Mouse (Mus musculus) myocyte (in vitro differentiated cells): Measurements from ENCODE around the gene Slc1a2.

ENCODE experiments used
- CEBPB ChIP-seq: IDR thresholded peaks from 2 replicates; pipeline ENCODE4 v1.6.1; 2011; ENCODE audit warnings: mild to moderate bottlenecking, moderate library complexity; ENCODE audit not compliant: poor library complexity, insufficient read depth, severe bottlenecking
- E2F4 ChIP-seq: IDR thresholded peaks from one replicate; pipeline ENCODE4 v1.6.1; 2011; ENCODE audit warnings: mild to moderate bottlenecking, control low read depth, moderate library complexity; ENCODE audit not compliant: insufficient read depth
- MAX ChIP-seq: IDR thresholded peaks from one replicate; pipeline ENCODE4 v1.6.1; 2011; ENCODE audit warnings: low read depth, mild to moderate bottlenecking, control low read depth
- MYOD1 ChIP-seq, 3 experiments: IDR thresholded peaks; one replicate each; pipeline ENCODE4 v1.6.1; 2011; ENCODE audit warnings: control low read depth in 2 of 3, low read depth in 2 of 3, mild to moderate bottlenecking in 2 of 3, moderate library complexity in 1 of 3; ENCODE audit not compliant: insufficient read length in 2 of 3, control insufficient read depth in 1 of 3
- MYOG ChIP-seq, 3 experiments: IDR thresholded peaks; one replicate each; pipeline ENCODE4 v1.6.1; 2011; ENCODE audit warnings: control low read depth in 2 of 3, low read depth in 2 of 3, mild to moderate bottlenecking in 2 of 3; ENCODE audit not compliant: insufficient read length in 2 of 3, control insufficient read depth in 1 of 3, insufficient read depth in 1 of 3
- POLR2A ChIP-seq: IDR thresholded peaks from one replicate; pipeline ENCODE4 v1.6.1; 2011; ENCODE audit warnings: low read depth, mild to moderate bottlenecking, control low read depth, moderate library complexity; ENCODE audit not compliant: insufficient read length
- POLR2AphosphoS2 ChIP-seq: IDR thresholded peaks from one replicate; pipeline ENCODE4 v1.6.1; 2011; ENCODE audit warnings: low read depth, control low read depth; ENCODE audit not compliant: insufficient read length
- SRF ChIP-seq: IDR thresholded peaks from one replicate; pipeline ENCODE4 v1.6.1; 2011; ENCODE audit warnings: low read depth; ENCODE audit not compliant: control insufficient read depth, insufficient read length
- TCF3 ChIP-seq: IDR thresholded peaks from one replicate; pipeline ENCODE4 v1.6.1; 2011; ENCODE audit warnings: low read depth, control low read depth; ENCODE audit not compliant: insufficient read length
- USF1 ChIP-seq: IDR thresholded peaks from one replicate; pipeline ENCODE4 v1.6.1; 2011; ENCODE audit warnings: low read depth, mild to moderate bottlenecking, control low read depth, moderate library complexity

DNA sequence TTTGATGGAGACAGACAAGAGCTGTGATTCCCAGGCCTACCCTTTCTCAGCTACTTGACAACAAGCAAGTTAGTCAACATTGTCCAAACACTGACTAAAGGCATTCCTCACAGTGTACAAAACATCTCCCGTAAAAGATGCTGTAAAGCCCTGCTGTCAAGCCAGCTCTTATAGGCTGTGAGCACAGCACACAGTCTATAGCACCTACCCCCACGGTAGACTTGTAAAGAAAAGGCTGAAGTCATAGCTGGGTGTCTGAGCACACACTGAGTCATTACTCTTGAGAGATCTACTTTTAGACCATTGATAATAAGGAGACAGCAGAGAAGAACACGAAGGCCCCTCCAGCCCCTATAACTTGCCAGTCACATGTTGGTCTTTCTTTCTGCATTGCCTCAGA is 66.6 kb downstream of the Slc1a2 start:
- TF ChIP-seq MYOG (IDR thresholded peaks at IDR 0.05; ENCODE audit: control insufficient read depth in 1 of 3, insufficient read depth in 1 of 3, insufficient read length in 2 of 3, low read depth in 2 of 3) (no peak), USF1 (no peak), MAX (no peak), POLR2A (no peak), MYOD1 (IDR thresholded peaks at IDR 0.05; ENCODE audit: control insufficient read depth in 1 of 3, insufficient read length in 2 of 3, low read depth in 2 of 3) (no peak), POLR2AphosphoS2 (no peak), SRF (no peak), E2F4 (no peak), CEBPB (no peak), TCF3 (no peak)
